Mouse (Mus musculus): ENCODE data around the gene Ndufaf8.

The Ndufaf8 gene

DNA sequence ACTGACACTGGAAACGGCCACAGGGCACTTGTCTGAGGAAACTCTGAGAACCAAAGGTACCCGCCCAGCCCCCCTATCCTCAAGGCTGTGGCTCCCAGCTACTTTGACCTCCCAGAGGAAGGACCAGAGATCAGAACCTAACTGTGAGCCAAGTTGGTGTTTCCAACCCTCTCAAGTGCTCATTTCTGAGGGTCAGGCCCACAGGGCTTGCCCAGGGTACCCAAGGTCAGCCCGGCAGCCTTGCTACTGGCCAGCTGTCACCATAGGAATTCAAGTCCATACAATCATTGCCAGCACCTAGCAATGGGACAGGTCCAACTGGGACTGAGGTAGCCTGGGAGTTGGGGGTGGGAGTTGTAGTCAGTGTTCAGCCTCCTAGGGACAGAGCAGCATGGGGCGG, 8.1 kb upstream of the Ndufaf8 start:
- no peak for DNase-seq

DNA sequence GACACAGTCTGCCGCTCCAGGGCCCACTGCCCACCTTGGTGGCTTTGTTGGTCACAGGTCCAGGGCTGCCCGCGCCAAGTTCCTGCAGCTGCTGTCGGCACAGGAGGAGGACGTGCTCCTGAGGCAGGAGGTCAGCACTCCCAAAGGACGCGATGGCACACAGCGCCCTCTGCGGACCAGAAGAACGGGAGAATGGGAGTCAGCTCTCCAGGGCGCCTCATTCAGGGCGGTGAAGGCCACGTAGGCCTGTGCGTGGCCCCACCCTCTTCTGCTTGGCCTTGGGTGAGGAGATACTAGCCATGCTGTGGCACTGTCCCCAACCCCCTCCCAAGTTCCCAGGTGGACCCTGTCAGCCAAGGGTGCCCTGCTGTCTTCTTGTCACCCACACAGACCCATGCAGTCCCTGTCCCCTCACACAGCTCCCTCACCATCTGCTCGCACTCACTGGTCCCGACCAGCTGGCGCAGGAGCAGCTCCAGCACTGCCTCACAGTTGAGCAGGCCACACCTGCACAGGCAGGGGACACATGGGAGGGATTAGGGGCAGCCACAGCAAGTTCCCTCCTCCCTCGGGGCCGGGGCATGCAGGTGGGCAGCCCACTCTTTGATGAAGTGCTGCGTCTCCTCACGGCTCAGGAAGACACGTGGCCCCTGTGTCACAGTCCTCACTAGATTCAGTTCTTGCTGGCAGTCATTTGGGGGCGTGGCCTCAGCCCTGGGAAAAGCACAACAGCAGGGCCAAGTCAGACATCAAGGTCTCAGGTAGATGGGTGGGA, 5.7 kb upstream of the Ndufaf8 start:
- no peak for DNase-seq

DNA sequence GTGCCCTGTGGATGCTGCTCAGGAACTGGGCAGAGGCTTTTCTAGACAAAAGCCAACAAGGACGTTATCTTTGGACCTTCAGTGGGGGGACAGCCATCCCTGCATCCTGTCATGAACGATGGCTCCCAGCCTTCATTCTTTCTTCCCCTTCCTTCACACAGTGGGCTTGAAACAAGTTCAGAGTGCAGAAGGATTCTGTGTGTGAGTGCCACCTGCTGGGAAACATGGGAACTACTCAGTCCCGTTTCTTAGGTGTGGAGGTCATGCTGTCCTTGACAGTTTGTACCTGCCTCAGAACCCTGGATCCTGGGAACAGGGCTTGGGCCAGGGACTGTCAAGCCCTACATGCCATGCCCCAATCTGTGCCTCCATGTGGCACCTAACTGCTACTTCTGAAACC, 2.3 kb downstream of the Ndufaf8 start:
- peak; percentile 47 for DNase-seq

DNA sequence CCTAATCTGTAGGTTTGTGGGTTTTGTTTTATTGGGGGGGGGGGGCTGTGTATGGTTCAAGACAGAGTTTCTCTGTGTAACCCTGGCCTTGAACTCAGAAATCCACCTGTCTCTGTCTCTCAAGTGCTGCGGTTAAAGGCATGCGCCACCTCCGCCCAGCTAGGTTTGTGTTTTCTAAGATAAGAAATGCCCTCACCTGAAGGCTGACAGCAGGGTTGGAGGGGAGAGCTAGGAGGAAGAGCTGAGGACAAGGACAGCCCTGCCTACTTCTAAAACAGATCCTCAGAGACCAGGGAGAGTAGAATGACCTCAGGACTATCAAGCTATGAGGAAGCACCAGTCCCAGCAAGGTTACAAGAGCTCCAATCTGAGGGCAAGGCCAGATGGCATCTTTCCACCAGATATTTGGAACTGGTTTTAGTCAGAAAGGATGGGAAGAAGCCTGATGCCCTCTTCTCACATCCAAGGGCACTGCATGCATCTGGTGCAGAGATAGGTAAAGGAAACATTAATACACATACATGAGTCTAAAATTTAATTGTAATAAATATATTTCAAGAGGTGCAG, 4.8 kb downstream of the Ndufaf8 start:
- no peak for DNase-seq

DNA sequence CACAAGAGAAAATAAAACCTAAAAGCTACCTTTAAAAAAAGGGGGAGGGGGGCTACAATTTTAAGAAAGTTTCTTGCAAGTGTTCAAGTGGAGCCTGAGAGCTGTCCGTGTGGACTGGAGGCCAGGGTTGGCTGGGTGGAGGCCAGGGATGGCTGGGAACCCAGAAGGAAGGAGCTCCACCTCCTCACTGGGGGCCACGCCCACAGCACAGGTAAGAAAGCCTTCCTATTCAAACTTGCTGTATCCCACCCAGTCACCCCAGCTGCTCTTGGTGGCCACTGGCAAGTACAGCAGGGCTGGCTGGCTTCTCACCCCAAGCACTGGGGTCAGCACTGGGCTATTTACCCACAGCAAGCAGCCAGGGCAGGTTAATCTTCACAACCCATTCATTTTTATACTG, 8.3 kb downstream of the Ndufaf8 start:
- no peak for DNase-seq

DNA sequence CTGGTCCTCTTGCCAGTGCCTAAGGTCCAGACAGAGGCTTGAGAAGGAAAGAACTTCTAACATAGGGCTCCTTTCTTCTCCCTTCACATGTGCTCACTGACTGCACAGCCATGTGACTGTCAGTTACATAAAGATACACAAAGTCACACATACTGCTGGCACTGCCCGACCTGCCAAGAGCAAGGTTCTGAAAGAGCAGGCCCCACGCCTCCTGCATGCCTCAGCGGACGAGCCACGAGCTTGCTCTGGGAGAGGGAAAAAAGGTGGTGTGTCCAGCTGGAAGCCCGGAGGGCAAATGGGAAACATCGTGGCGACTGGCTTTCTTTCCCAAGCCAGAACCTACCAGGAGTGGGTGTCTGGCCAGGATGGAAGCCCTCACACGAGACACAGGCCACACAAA, 9.1 kb downstream of the Ndufaf8 start:
- no peak for DNase-seq

DNA sequence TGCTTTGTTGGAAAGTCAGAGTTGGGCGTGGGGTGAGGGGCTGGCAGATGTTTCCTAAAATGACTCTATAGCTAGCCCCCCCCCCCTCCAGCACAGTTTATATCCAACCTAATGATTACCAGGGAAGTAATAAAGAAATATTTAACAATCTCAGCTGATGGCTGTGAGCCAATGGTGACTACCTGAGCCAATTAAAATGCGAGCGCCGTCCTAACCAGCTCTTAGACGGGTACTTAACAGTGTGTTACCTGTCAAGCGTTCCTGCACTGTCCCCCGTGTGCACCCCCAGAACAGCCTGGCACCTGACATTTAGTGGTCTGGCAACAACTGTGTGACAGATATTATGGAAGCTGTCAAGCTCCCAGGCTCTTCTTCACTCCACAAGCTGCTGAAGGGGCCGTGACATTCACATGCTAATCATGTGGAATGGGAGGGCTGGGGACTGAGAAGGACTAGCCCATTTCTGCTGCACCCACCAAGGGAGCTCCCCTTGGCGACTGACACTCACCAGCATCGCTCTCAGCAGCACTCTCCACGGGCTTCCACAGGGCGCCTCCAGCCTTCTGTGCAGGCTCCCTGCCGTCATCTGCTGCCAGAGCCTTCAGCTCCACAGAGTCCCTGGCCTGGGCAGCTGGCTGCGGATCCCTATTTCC, 11.0 kb downstream of the Ndufaf8 start:
- DNase-seq, result no peak

DNA sequence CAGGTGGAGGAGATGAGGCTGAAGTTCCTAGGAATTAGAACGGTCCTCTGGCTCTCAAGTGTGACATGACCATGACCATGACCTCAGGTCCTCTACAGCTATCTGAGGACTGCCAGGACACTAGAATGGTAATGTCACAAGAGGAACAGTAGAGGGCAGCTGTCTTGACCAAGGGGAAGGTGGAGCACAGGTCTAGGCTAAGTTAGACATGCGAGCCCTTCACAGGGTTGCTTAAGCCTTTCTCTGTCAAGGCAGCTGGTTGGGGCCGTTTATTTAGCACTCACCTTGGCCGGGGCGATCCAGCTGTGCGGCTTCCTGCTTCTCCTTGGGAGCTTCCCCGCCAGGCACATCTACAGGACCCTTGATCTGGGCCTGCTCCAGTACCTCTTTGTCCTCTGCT, 11.8 kb downstream of the Ndufaf8 start:
- no peak for DNase-seq

DNA sequence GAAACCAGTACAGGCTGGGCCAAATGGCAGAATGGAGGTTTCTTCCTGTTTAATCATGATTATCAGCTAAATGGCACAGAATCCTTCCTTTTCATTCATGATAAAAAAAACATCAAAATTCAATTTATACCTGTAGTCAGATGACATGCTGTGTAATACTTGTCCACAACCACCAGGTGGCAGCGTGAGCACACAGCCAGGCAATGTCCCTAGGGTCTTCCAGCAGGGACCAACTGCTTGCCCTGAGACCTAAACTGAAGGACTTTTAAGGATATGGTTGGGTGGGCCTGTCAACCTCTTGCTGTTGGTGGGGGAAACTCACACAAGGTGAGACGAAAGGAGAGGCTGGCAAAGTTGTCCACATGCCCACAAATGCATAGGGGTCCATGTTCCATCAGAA, 12.3 kb downstream of the Ndufaf8 start:
- DNase-seq, result peak; percentile 48

DNA sequence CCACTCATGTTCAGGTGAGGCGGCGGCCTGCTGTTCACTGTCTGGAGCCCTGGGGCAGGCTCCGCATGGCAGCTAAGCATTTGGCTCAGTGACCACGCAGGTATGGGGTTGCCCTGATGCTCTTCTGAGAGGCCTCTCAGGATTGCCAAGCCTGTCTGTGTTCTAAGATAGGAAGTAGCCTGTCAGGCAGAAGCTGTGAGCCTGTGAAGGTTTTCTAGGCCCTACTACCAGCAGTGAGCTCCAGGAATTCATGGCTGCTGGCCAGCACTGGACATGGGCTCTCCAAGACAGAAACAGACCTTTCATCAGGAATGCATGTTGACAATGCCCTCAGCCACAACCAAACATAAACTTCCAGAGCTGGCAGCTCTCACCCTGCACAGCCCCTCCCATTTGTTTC, 13.4 kb downstream of the Ndufaf8 start:
- no peak for DNase-seq

DNA sequence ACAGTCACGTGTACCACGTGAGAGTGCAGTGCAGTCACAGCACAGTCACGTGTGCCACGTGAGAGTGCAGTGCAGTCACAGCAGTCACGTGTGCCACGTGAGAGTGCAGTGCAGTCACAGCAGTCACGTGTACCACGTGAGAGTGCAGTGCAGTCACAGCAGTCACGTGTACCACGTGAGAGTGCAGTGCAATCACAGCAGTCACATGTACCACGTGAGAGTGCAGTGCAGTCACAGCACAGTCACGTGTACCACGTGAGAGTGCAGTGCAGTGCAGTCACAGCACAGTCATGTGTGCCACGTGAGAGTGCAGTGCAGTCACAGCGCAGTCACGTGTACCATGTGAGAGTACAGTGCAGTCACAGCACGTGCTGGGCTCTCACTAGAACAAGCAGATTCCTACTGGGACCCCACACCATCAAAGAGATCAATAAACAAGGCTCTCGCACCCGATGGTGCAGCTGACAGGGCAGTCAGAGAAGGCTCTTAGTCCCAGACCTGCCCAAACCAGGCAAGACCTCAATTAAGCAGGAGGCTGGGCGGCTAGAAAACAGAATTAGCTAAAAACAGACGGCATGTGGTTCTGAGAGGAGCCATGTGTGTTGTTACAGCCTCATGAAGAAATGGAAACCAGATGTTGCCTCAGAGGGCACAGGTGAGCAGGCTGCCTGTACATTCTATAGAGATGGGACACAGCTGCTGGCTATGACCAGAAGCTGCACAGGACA, 15.9 kb downstream of the Ndufaf8 start:
- no peak for DNase-seq

DNA sequence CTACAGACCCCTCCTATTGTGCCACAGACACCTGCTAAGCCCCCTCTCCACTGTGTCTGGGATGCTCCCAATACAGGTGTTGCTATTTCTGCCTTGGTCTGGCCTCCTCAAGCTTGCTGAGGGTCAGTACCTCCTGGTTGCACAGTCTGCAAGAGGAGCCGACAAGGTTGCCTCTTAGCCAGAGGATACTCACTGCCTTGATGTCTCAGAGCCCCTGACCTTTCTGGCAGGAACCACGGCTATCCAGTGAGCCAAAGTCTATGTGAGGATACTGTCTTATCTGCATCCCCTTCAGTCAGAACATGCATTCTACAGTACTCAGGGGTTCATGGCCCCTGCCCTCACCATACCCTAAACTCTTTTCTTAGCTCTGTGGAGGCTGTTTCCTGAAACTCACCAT, 18.9 kb downstream of the Ndufaf8 start:
- no peak for DNase-seq

DNA sequence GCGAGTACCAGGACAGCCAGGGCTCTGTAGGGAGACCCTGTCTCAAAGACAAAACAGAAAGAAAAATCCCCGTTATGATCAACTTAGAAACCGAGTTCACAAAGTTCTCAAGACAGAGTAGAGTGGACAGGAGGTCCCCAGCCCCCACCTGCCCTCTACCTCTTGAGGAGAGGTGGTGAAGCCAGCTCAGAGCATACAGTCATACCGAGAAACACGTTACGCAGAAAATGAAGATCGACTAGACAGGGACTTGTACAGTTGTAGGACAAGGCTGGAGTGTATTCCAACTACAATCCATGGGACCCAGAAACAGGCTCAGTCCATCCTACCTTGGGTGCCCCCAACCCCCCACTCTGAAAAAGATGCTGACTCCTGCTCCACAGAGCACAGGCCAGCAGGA, 20.4 kb downstream of the Ndufaf8 start:
- no peak for DNase-seq

DNA sequence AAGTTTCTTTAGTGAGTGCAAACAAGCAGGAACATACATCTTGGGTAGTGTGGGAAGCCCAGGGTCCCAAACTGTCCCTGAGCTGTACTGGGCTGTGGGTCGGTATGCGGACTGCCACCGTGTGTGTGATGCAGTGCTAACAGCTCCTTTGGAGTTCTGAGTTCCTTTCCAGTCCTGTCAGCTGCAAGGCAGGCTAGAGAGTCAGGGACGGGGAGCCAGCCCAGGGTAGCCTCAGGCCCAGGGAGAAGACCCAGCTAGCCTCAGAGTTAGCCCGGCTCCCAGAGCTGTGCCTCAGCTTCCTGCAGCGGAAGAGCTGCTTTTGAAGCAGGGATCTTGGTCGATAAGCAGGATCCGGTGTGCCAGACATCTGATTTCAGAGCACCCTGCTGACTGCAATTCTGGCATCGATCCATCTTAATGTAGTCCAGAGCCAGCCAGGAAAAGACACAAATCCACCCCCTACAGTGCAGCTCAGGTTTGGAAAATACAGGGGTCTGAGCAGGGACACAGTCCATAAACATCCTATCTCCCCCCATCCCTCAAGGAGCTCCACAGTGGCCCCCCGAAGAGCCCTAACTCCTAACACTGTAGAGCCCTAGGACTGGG, 21.3 kb downstream of the Ndufaf8 start:
- DNase-seq, result no peak

DNA sequence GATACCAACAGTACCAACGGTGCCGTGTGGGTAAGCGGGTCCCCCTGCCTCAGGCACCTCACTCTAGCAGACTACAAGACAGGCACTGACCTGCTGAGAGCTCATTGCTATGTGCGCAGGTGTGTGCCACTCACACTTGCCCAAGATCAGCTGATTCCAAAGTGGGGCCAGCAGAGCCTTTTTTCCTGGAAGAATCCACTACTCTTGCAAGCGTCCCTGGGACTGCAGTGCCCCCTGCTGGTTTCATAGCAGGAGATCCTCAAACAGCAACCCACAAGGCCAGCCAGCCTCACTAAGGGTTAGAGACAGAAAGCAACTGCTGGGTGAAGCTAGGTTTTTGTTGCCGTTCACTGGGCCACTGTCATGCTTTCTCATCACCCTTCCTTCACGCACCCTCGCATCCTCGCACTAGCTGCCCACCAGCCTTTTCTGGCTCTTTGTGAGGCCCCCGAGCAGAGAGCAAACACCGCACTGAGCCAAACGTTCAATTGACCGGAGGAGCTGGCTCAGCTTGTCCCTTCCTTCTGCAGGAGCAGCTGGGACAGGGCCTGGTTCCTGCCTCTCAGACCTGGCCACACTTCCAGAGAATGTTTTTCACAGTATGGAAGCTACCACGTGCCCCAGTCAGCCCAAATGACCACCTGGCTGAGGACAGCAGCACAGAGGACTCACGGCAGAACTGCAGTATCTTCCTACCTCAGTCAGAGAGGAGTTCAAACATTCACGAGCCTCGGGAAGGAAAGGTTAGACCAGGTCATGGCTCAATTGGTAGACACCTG, 22.1 kb downstream of the Ndufaf8 start:
- peak; percentile 65 for DNase-seq

DNA sequence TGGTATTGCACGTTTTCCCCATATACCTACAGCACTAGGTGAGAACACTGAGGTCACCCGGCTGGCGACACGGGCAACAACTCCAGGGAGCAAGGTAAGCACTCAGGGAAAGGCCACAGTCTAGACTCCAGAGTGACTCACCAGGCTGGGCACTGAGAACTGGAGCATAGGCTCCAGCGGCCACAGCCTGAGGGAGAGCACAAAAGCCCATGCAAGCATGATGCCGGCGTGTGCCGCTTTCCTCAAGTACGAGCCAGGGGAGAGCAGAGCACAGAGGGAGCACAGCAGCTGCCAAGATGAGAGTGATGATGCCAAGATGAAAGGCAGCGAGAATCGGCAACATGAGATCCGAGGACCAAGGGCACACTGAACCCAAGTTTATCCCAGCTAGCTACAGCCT, 23.4 kb downstream of the Ndufaf8 start:
- no peak for DNase-seq

DNA sequence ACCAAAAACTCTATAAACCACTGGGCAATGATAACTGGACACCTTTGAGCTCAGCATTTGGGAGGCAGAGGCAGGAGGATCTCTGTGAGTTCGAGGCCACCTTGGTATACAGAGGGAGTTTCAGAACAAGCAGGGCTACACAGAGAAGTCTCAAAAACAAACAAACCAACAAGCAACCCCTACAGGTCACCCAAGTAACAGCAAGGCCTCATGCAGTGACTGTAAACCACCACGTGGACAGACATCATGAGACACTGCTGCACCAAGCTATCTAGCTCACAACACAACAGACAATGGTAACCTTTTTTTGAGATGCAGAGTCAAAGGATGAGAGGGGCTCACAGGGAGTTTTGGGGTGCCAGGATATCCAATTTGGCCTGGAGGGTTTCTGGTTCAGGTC, 28.1 kb downstream of the Ndufaf8 start:
- DNase-seq, result no peak

DNA sequence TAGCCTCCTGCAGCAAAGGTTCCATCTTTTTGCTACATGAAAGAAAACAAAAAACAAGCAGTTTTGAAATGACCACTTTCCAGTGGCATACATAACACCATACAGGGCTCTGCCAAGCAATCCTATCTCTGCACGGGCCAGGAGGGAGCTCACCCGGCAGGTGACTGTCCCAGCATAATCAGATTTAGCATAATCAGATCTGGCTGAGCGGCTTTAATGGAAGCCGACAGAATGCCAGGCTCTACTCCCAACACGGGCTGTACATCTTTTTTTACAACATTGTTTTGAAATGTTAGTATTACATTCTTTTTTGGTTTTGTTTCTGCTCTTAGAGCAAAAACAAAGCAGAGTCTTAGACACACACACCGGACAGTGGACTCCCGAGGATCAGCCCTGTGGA, 30.6 kb downstream of the Ndufaf8 start:
- no peak for DNase-seq

DNA sequence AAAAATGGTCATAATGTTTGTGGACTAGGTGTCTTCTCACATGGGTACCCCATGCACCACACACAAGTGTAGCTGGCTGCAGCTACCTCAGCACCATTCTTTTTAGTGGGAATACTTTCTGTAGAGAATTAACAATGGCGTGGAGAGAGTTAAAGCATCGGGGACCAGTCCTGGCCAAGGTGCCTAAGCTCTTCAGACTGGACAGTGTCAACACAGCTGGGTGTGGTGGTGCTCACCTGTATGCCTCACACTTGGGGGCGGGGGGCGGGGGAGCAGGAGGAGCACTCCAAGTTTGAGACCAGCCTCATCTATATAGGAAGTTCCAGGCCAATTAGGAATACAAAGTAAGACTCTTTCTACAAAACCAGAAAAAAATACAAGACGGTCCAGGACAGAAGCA, 35.4 kb downstream of the Ndufaf8 start:
- DNase-seq, result no peak

DNA sequence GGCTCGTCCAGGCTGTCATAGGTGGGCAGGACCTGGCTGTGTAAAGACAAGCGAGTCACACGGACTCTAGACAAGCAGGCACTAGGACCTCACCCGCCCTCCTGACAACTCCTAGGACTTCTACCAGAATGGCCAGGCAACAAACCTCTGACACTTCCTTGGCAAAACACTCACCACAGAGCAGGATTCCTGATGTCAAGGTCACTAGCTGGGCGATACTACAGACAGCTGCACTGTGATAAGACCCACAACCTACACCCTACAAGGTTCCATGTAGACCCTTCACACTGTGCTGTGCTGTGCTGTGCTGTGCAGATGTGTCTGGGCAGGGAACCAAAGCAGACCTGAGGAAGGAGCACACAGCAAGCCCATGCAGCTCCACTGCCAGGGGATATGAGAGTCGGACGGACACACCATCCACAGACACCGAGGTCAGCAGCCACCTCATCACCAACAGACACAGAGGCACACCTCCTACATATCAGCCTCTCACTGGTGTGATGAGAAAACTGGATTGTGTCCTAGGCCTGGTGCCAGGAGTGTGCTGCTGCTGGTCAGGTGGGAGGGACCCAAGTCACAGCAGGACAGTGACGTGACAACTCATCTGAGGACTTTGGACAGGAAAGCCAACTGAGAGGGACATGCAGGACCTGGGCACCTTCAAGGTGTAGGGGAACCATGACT, 36.3 kb downstream of the Ndufaf8 start:
- no peak for DNase-seq

DNA sequence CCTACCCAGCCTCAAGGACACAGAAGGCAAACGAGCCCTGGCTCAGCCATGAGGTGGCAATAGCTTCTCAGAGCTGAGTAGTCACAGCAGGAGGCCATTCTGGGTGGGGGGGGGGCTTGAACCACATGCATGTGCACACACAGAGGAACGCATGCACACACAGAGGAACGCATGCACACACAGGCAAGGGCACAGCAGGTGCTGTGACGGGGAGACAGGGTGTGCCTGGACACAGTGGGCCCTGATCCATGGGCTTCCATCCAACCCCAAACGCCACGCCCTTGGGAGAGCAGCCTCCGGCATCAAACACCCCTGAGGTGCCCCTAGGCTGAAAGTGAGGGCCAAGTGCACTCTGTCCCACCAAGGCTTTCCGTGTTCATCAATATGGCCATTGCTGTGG, 37.5 kb downstream of the Ndufaf8 start:
- no peak for DNase-seq

All from right cerebral cortex, postnatal 25 days (tissue).